Mouse (Mus musculus): ENCODE measurements around the gene Dlgap5. TPM values are rescaled to one million over a fixed set of nuclear protein-coding genes. Genes with fewer than 3 reads are reported as not detected.

Gene Dlgap5
- total RNA-seq, 2 experiments from 2014 or later, result 0.84 TPM; not detected in 1

- DNase-seq (ENCODE audit: low spot score in 2 of 2), result no peak
These were observed 65.0 kb downstream of the Dlgap5 start for GRCm38 (mm10) chr14:47353240-47353639.

GRCm38 (mm10) chr14:47352272-47352671 is 65.9 kb downstream of the Dlgap5 start:
- DNase-seq (ENCODE audit: low spot score in 2 of 2), result no peak

GRCm38 (mm10) chr14:47350974-47351373 is 67.2 kb downstream of the Dlgap5 start:
- DNase-seq (ENCODE audit: low spot score in 2 of 2), result no peak

- no peak for DNase-seq (ENCODE audit: low spot score in 2 of 2)
These were observed 71.5 kb downstream of the Dlgap5 start for GRCm38 (mm10) chr14:47346715-47347114.

- DNase-seq (ENCODE audit: low spot score in 2 of 2), result no peak
These were observed 76.4 kb downstream of the Dlgap5 start for GRCm38 (mm10) chr14:47341811-47342291.

- no peak for DNase-seq (ENCODE audit: low spot score in 2 of 2)
These were observed 77.8 kb downstream of the Dlgap5 start for GRCm38 (mm10) chr14:47340231-47340925.

Other genes with a start within 250 kb of the Dlgap5 start
- gene Gch1, start 229.0 kb downstream of the Dlgap5 start, total RNA-seq (2021), result under 1 TPM; 0.80 to 0.91 TPM
- gene Wdhd1, start 141.6 kb downstream of the Dlgap5 start, total RNA-seq (2021), result 1 to 10 TPM; 4.5 to 4.6 TPM
- 10 to 100 TPM; 13.2 to 14.3 TPM for gene Socs4, start 141.5 kb downstream of the Dlgap5 start, total RNA-seq (2021)
- 10 to 100 TPM; 47.0 to 48.4 TPM for gene Mapk1ip1l, start 120.1 kb downstream of the Dlgap5 start, total RNA-seq (2021)
- gene Lgals3, start 50.7 kb downstream of the Dlgap5 start, total RNA-seq (2021), result under 1 TPM; 0.63 to 0.81 TPM
- 10 to 100 TPM; 88.1 to 95.7 TPM for gene Fbxo34, start 32.0 kb upstream of the Dlgap5 start, total RNA-seq (2021)
- 10 to 100 TPM; 19.7 to 20.7 TPM for gene Atg14, start 152.2 kb upstream of the Dlgap5 start, total RNA-seq (2021)
- 10 to 100 TPM; 82.5 to 86.2 TPM for gene Ktn1, start 230.0 kb upstream of the Dlgap5 start, total RNA-seq (2021)